Mouse (Mus musculus) heart, adult 2 months (tissue): ENCODE results near the gene Hcar1.

Experiments used
- CTCF ChIP-seq: fragments of 200-600 bp; IDR thresholded peaks from 2 replicates; pipeline ENCODE4 v1.8.1; 2022; ENCODE audit warnings: antibody characterized with exemption, mild to moderate bottlenecking, moderate library complexity
- EP300 ChIP-seq: fragments of 200-500 bp; IDR thresholded peaks from 2 replicates; pipeline ENCODE4 v1.6.1; 2011; ENCODE audit warnings: low read depth, low read length, control low read depth; ENCODE audit not compliant: insufficient read depth
- POLR2A ChIP-seq: fragments of 200-500 bp; IDR thresholded peaks from 2 replicates; pipeline ENCODE4 v1.6.1; 2011; ENCODE audit warnings: mild to moderate bottlenecking, low read depth, low read length, control low read depth; ENCODE audit not compliant: insufficient read depth

DNA sequence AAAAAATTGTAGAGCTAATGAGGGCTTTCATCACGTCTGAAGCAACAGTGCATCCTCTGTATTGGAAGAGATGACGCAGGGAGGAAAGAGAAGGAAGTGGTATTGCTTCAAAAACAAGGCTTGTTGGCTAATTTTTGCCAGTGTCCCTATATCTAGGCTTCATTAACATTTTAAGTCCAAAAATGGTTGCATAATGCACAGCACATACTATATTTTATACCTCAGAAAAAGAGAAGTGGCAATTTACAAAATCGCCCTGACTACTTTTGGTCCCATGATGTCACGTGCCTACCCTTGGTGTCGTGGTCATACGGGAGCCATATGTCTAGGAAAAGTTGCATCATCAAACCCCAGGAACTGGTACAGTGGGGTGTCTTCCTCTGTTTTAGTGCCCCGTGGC lies 47.5 kb downstream of the Hcar1 start:
- no peak for TF ChIP-seq CTCF
- no peak for TF ChIP-seq EP300
- TF ChIP-seq POLR2A: no peak
